ENCODE assay signal across 8 mouse cellular contexts in the genomic region with DNA sequence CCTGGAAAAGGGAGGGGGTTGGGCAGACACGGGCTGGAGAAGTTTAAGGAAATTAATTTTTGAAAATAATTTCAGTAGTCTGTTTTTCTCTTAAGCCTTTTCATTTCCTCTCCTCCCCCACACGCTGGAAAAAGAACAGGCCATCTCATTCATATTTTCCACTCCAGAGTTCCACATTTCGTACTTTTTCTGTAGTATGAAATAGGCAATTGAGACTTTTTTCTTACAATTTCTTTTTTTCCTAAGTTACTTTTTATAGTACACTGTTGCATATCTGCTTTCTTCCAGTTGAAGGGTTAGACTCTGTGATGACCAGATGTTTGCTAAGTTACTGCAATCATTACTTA. TPM values are rescaled to one million over a fixed set of nuclear protein-coding genes. Genes with fewer than 3 reads are reported as not detected.
DNase-seq lines count a peak whose midpoint lies in the region; ATAC-seq and TF ChIP-seq lines count a peak whose summit lies in the region.

No protein-coding gene starts in this region.

- no peak for DNase-seq in kidney, postnatal 0 days (ENCODE audit: low spot score)
- DNase-seq in kidney, postnatal 25 days, result no peak
- no peak for DNase-seq in left cerebral cortex, postnatal 14 days (ENCODE audit: low spot score in 2 of 2)
- DNase-seq in adipocyte (ENCODE audit: low spot score), result no peak
- DNase-seq in retina, postnatal 1 day, result no peak

- intact Hi-C loops in left cerebral cortex, postnatal 14 days (cut with DNase I), result loop anchor here (2.0 to 5.0 kb wide), 2 partner anchors 46 to 83 kb away; no protein-coding TSS in a partner anchor

- H3K4me2 ChIP-seq in kidney, postnatal 0 days (ENCODE audit: low read length), result peak overlapping the region; percentile 53
- peak overlapping the region; percentile 62 for H3K4me2 ChIP-seq in hindbrain, embryonic 16.5 days (ENCODE audit: low read length)
- H3K4me2 ChIP-seq in midbrain, embryonic 16.5 days (ENCODE audit: low read length), result peak overlapping the region; percentile 63

- peak overlapping the region; percentile 99 for H3K27ac ChIP-seq in kidney, postnatal 0 days
- peak overlapping the region; percentile 97 for H3K27ac ChIP-seq in cortical plate, adult 2 months (ENCODE audit: insufficient read depth, low read length)
- peak overlapping the region; percentile 100 for H3K27ac ChIP-seq in hindbrain, embryonic 16.5 days (ENCODE audit: low read depth, low read length)
- peak overlapping the region; percentile 98 for H3K27ac ChIP-seq in midbrain, embryonic 16.5 days (ENCODE audit: low read length)

- WGBS in kidney, postnatal 0 days, result 3% methylated on average over 3 of the region's 3 CpGs
- 10% methylated on average over 3 of the region's 3 CpGs for WGBS in hindbrain, embryonic 16.5 days
- WGBS in midbrain, embryonic 16.5 days, result 9% methylated on average over 3 of the region's 3 CpGs

- no peaks in the 10 kb centered on the region for H3K27me3 ChIP-seq in kidney, postnatal 0 days (ENCODE audit: insufficient read depth, low read length)
- no peaks in the 10 kb centered on the region for H3K27me3 ChIP-seq in hindbrain, embryonic 16.5 days (replicated peaks; ENCODE audit: control insufficient read depth, insufficient read depth, low read length)
- no peaks in the 10 kb centered on the region for H3K27me3 ChIP-seq in midbrain, embryonic 16.5 days (ENCODE audit: control insufficient read depth, insufficient read depth, low read depth, low read length)

- peak overlapping the region; percentile 89 for H3K4me3 ChIP-seq in kidney, postnatal 0 days (replicated peaks; ENCODE audit: low read depth, low read length)
- H3K4me3 ChIP-seq in cortical plate, adult 2 months (ENCODE audit: insufficient read depth, low read length), result peak overlapping the region; percentile 95
- peak overlapping the region; percentile 100 for H3K4me3 ChIP-seq in hindbrain, embryonic 16.5 days (ENCODE audit: low read length)
- peak overlapping the region; percentile 89 for H3K4me3 ChIP-seq in midbrain, embryonic 16.5 days (ENCODE audit: low read depth, low read length)

- no peak for ATAC-seq in kidney, postnatal 0 days (replicated peaks; ENCODE audit: low FRiP score, low read depth)
- ATAC-seq in hindbrain, embryonic 16.5 days, result no peak
- ATAC-seq in midbrain, embryonic 16.5 days, result no peak

- H3K4me1 ChIP-seq in kidney, postnatal 0 days (replicated peaks; ENCODE audit: insufficient read depth, low read length), result no peaks in the 10 kb centered on the region
- no peaks in the 10 kb centered on the region; the same call in 1 of the 2 replicates for H3K4me1 ChIP-seq in cortical plate, adult 2 months (ENCODE audit: control insufficient read depth, insufficient read depth, low read length)
- peaks cover 22% of the 10 kb centered on the region for H3K4me1 ChIP-seq in hindbrain, embryonic 16.5 days (ENCODE audit: control insufficient read depth, insufficient read depth, low read depth, low read length)
- peaks cover 27% of the 10 kb centered on the region for H3K4me1 ChIP-seq in midbrain, embryonic 16.5 days (ENCODE audit: control insufficient read depth, insufficient read depth, low read length)

- TF ChIP-seq POLR2A in cortical plate, adult 2 months (IDR thresholded peaks at IDR 0.05; ENCODE audit: extremely low read depth, insufficient read depth, low read length), result no peak

- peak overlapping the region; percentile 96 for H3K9ac ChIP-seq in kidney, postnatal 0 days (ENCODE audit: low read depth, low read length)
- peak overlapping the region; percentile 99 for H3K9ac ChIP-seq in hindbrain, embryonic 16.5 days (ENCODE audit: low read depth, low read length)
- peak overlapping the region; percentile 81 for H3K9ac ChIP-seq in midbrain, embryonic 16.5 days (ENCODE audit: low read depth, low read length)

- no peak; the same call in 1 of the 2 replicates for TF ChIP-seq CTCF in kidney, postnatal 0 days (IDR thresholded peaks at IDR 0.05; ENCODE audit: low read depth)
- TF ChIP-seq CTCF in cortical plate, adult 2 months (IDR thresholded peaks at IDR 0.05; ENCODE audit: extremely low read depth, insufficient read depth, low read length), result no peak

- H3K9me3 ChIP-seq in kidney, postnatal 0 days (replicated peaks; ENCODE audit: low read length), result no peaks in the 10 kb centered on the region
- H3K9me3 ChIP-seq in hindbrain, embryonic 16.5 days (ENCODE audit: control insufficient read depth, low read length), result no peaks in the 10 kb centered on the region
- H3K9me3 ChIP-seq in midbrain, embryonic 16.5 days (replicated peaks; ENCODE audit: control insufficient read depth, low read length, poor library complexity, severe bottlenecking), result no peaks in the 10 kb centered on the region

- H3K36me3 ChIP-seq in kidney, postnatal 0 days (ENCODE audit: insufficient read depth, low read length), result no peaks in the 10 kb centered on the region
- H3K36me3 ChIP-seq in hindbrain, embryonic 16.5 days (ENCODE audit: control insufficient read depth, insufficient read depth, low read length), result no peaks in the 10 kb centered on the region
- no peaks in the 10 kb centered on the region for H3K36me3 ChIP-seq in midbrain, embryonic 16.5 days (ENCODE audit: control insufficient read depth, insufficient read depth, low read length)

RNA-seq across cellular contexts. Expression of gene Sept7, which starts 1.2 kb away (rescaled TPM):
- 262 and 278 TPM in 2 replicates for polyA plus RNA-seq in kidney, postnatal 0 days (2015; fragmentation: Nextera tagmentation; extraction: Ambion mirVana)
- 312 and 335 TPM in 2 replicates for polyA plus RNA-seq in cortical plate, adult 2 months (2012; rRNA removed)
- polyA plus RNA-seq in hindbrain, embryonic 16.5 days (2015; fragmentation: Nextera tagmentation; extraction: Ambion mirVana), result 247 and 264 TPM in 2 replicates
- polyA plus RNA-seq in midbrain, embryonic 16.5 days (2015; fragmentation: Nextera tagmentation; extraction: Ambion mirVana), result 247 and 251 TPM in 2 replicates
- total RNA-seq in left cerebral cortex, postnatal 14 days (2021), result 100 to 1,000 TPM; 359 to 366 TPM
